Mouse (Mus musculus) hindbrain, postnatal 0 days (tissue): ENCODE data around the gene Snapc1. TPM values are rescaled to one million over a fixed set of nuclear protein-coding genes. Genes with fewer than 3 reads are reported as not detected.

ENCODE experiments used
- ATAC-seq: fragments of 200-750 bp; cut with Nextera tagmentation; 2 replicates; pipeline ENCODE4 v1.8.0; 2017; ENCODE audit warnings: mild to moderate bottlenecking, moderate TSS enrichment, moderate library complexity
- DNase-seq: peaks from one replicate; pipeline ENCODE4 v3.0.0-alpha.2; 2015; ENCODE audit warnings: low spot score
- H3K27ac ChIP-seq: fragments of 300-500 bp; sonication (generic); 2 replicates; pipeline ENCODE4 v1.5.1; 2014; ENCODE audit warnings: mild to moderate bottlenecking
- H3K27me3 ChIP-seq: fragments of 300-500 bp; sonication (generic); 2 replicates; pipeline ENCODE4 v1.6.1; 2014; ENCODE audit warnings: low read length, mixed read lengths; ENCODE audit not compliant: insufficient read depth
- H3K36me3 ChIP-seq: fragments of 300-500 bp; sonication (generic); 2 replicates; pipeline ENCODE4 v1.6.1; 2014; ENCODE audit warnings: low read length, mixed read lengths; ENCODE audit not compliant: insufficient read depth
- H3K4me1 ChIP-seq: fragments of 300-500 bp; sonication (generic); 2 replicates; pipeline ENCODE4 v1.6.1; 2014; ENCODE audit warnings: antibody characterized with exemption, low read length, mixed read lengths; ENCODE audit not compliant: insufficient read depth
- H3K4me2 ChIP-seq: fragments of 300-500 bp; sonication (generic); 2 replicates; pipeline ENCODE4 v1.6.1; 2014; ENCODE audit warnings: low read depth, mild to moderate bottlenecking, low read length, moderate library complexity, mixed read lengths
- H3K4me3 ChIP-seq: fragments of 300-500 bp; sonication (generic); 2 replicates; pipeline ENCODE4 v1.5.1; 2014; ENCODE audit warnings: low read length
- H3K9ac ChIP-seq: fragments of 300-500 bp; sonication (generic); replicated peaks from 2 replicates; pipeline ENCODE4 v1.6.1; 2014; ENCODE audit warnings: mild to moderate bottlenecking, low read length, moderate library complexity, mixed read lengths
- H3K9me3 ChIP-seq: fragments of 300-500 bp; sonication (generic); 2 replicates; pipeline ENCODE4 v1.6.1; 2016; ENCODE audit warnings: low read length, mixed read lengths
- CTCF ChIP-seq: IDR thresholded peaks from 2 replicates; pipeline ENCODE4 v1.5.1; 2016; ENCODE audit warnings: antibody characterized with exemption, control low read depth, low read depth
- WGBS: fragments of 180-500 bp; shearing (Covaris S2); extraction: QIAGEN DNeasy Blood & Tissue Kit; methylation state at CpG from one replicate; pipeline ENCODE4 v1.1.7; 2014; 5-methylcytosine and 5-hydroxymethylcytosine counted together
- polyA plus RNA-seq: library from polyadenylated mRNA; unstranded; fragments of >200 nt; fragmentation: Nextera tagmentation; extraction: Ambion mirVana; gene quantifications from 2 replicates; pipeline ENCODE4 v1.2.1, GENCODE M21; 2015
- total RNA-seq: library from RNA; depleted of rRNA; stranded (reverse); fragments of >200 nt; gene quantifications from 2 replicates; pipeline ENCODE4 v1.2.3, GENCODE M21; 2014

Snapc1 gene
- total and polyA plus RNA-seq, 2 experiments from 2014 or later = 11.1 to 22.9 TPM

- DNase-seq (no peak), ATAC-seq (no peak)
Measured at GRCm38 (mm10) chr12:73957676-73958075, 6.6 kb upstream of the Snapc1 start.

GRCm38 (mm10) chr12:73958830-73959229 is 5.5 kb upstream of the Snapc1 start:
- Histone ChIP-seq H3K9me3 (no peaks in the 10 kb centered on the region), H3K4me1 (no peaks in the 10 kb centered on the region), H3K9ac (no peak overlapping the region), H3K27ac (no peak overlapping the region), H3K27me3 (no peaks in the 10 kb centered on the region), H3K36me3 (no peaks in the 10 kb centered on the region), H3K4me2 (no peak overlapping the region), H3K4me3 (no peak overlapping the region)
- TF ChIP-seq CTCF = no peak
- DNase-seq (no peak), ATAC-seq (no peak)
- 82% methylated on average over 2 of the region's 2 CpGs for WGBS

More at GRCm38 (mm10) chr12:73957676-73958075, 6.6 kb upstream of the Snapc1 start:
- Histone ChIP-seq H3K4me1 (no peaks in the 10 kb centered on the region), H3K9ac (no peak overlapping the region), H3K9me3 (no peaks in the 10 kb centered on the region), H3K27me3 (no peaks in the 10 kb centered on the region), H3K27ac (no peak overlapping the region), H3K4me3 (no peak overlapping the region), H3K4me2 (no peak overlapping the region), H3K36me3 (no peaks in the 10 kb centered on the region)
- no peak for TF ChIP-seq CTCF
- 81% methylated on average over 3 of the region's 3 CpGs for WGBS

GRCm38 (mm10) chr12:73969142-73969541 is 4.9 kb downstream of the Snapc1 start:
- Histone ChIP-seq H3K4me1 (peaks cover 10% of the 10 kb centered on the region; the same call in 1 of the 2 replicates), H3K36me3 (peaks cover 38% of the 10 kb centered on the region), H3K9me3 (no peaks in the 10 kb centered on the region), H3K4me2 (no peak overlapping the region), H3K27ac (no peak overlapping the region), H3K27me3 (no peaks in the 10 kb centered on the region), H3K9ac (no peak overlapping the region), H3K4me3 (no peak overlapping the region)
- ATAC-seq (no peak), DNase-seq (no peak)
- 95% methylated on average over 8 of the region's 8 CpGs for WGBS
- no peak for TF ChIP-seq CTCF

GRCm38 (mm10) chr12:73974584-73974983 is 10.3 kb downstream of the Snapc1 start:
- Histone ChIP-seq H3K27ac (no peak overlapping the region), H3K4me2 (no peak overlapping the region), H3K36me3 (peaks cover 69% of the 10 kb centered on the region), H3K27me3 (no peaks in the 10 kb centered on the region), H3K9ac (no peak overlapping the region), H3K4me1 (no peaks in the 10 kb centered on the region), H3K9me3 (no peaks in the 10 kb centered on the region), H3K4me3 (no peak overlapping the region)
- TF ChIP-seq CTCF = no peak
- DNase-seq (no peak), ATAC-seq (no peak)
- WGBS = 93% methylated on average over 6 of the region's 6 CpGs

GRCm38 (mm10) chr12:73978144-73978543 is 13.9 kb downstream of the Snapc1 start:
- Histone ChIP-seq H3K4me2 (no peak overlapping the region), H3K9ac (no peak overlapping the region), H3K27me3 (no peaks in the 10 kb centered on the region), H3K4me3 (no peak overlapping the region), H3K9me3 (no peaks in the 10 kb centered on the region), H3K27ac (no peak overlapping the region), H3K36me3 (peaks cover 57% of the 10 kb centered on the region), H3K4me1 (0 out of 2 replicates have a peak, but pooled peaks cover 3% of the 10 kb centered on the region)
- no peak for ATAC-seq
- DNase-seq = no peak
- 83% methylated on average over 3 of the region's 3 CpGs for WGBS
- no peak for TF ChIP-seq CTCF

- ATAC-seq (no peak), DNase-seq (no peak)
- WGBS = 98% methylated on average over 5 of the region's 5 CpGs
- no peak overlapping the region for H3K4me3 ChIP-seq
- no peak overlapping the region for H3K9ac ChIP-seq
- H3K27me3 ChIP-seq = no peaks in the 10 kb centered on the region
- TF ChIP-seq CTCF = no peak
- H3K4me2 ChIP-seq = no peak overlapping the region
- peaks cover 61% of the 10 kb centered on the region for H3K36me3 ChIP-seq
- no peak overlapping the region for H3K27ac ChIP-seq
- no peaks in the 10 kb centered on the region for H3K9me3 ChIP-seq
- 0 out of 2 replicates have a peak, but pooled peaks cover 3% of the 10 kb centered on the region for H3K4me1 ChIP-seq
Measured at GRCm38 (mm10) chr12:73979667-73980066, 15.4 kb downstream of the Snapc1 start.

- peak overlapping the region; percentile 45 for H3K27ac ChIP-seq
Measured at GRCm38 (mm10) chr12:73982533-73982932, 18.3 kb downstream of the Snapc1 start.

More at GRCm38 (mm10) chr12:73982533-73982932, 18.3 kb downstream of the Snapc1 start:
- H3K9me3 ChIP-seq = no peaks in the 10 kb centered on the region
- H3K9ac ChIP-seq = no peak overlapping the region
- H3K36me3 ChIP-seq = peaks cover 50% of the 10 kb centered on the region
- no peaks in the 10 kb centered on the region for H3K27me3 ChIP-seq
- 0 out of 2 replicates have a peak, but pooled peaks cover 3% of the 10 kb centered on the region for H3K4me1 ChIP-seq
- ATAC-seq (peak; percentile 96), DNase-seq (peak; percentile 94)
- H3K4me2 ChIP-seq = 0 out of 2 replicates have a peak overlapping the region, but pooled peaks have one; percentile 5
- no peak for TF ChIP-seq CTCF
- no peak overlapping the region for H3K4me3 ChIP-seq
- WGBS = 38% methylated on average over 14 of the region's 14 CpGs
